Mouse (Mus musculus): ENCODE measurements around the gene Ddx55.

Ddx55 gene

DNA sequence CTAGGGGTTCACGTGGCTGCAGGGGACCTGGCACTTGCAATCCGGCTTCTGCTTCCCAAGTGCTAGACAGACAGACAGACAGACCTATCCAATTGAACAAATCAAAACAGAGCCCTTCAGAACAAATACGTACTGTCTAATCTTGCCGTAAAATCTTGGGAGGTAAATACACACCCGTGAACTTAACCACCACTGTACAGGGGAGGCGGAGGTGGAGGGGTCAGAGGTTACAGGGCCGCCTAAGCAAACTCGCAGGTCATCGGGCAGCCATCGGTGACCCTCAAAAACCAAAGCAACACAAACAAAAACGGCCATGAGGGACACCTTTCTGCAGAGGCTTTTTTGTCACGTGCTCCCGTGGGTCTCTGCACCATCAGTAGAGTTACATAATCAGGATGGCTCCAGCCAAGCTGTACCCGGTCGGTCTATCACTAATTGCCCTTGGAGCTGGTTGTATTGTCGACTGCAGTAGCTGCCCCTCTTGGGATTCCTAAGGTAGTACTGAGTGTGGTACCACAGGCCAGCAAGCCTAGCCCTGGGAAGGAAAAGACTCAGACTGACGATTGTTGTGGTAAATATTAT is 52.5 kb downstream of the Ddx55 start:
- no peak for DNase-seq (ENCODE audit: low spot score in 2 of 2)

DNA sequence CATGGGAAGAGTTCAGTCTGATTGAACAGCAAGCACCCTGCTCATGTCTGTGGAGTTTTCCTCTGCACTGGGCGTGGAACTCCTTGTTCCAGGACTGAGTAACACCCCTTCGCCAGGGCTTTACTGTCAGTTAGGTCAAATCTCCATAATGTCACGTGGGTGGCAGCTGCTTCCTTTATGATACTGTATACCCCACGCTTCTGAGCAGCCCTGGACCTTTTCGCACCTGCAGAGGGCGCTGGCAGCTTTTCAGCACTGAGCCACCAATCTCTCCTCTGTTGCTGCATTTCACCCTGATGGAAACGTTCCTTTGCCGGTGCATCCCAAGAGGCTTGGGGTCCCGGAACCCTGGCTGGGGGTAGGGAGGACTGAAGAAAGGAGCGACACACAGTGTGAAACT is 58.3 kb downstream of the Ddx55 start:
- peak in 1 of 2 experiments; percentile 51 for DNase-seq (ENCODE audit: low spot score in 2 of 2)

GRCm38 (mm10) chr5:124614709-124615108 is 62.0 kb downstream of the Ddx55 start:
- no peak for DNase-seq (ENCODE audit: low spot score in 2 of 2)

DNA sequence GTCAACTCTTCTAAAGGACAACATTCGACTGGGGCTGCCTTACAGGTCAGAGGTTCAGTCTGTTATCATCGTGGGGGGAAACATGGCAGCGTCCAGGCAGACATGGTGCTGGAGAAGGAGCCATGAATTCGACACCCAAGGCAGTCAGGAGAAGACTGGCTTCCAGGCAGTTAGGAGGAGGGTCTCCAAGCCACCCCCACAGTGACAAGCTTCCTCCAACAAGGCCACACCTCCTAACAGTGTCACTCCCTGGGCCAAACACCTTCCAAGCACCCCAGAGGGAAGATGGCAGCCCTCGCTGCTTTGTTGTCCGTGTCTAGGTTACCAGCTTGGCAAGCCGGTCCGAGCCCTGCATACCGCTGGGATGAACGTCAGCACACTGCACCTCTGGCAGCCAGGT is 66.0 kb downstream of the Ddx55 start:
- DNase-seq (ENCODE audit: low spot score in 2 of 2): no peak
